Mouse (Mus musculus) hematopoietic stem cell, adult 5-6 weeks (primary cell): ENCODE results near the gene Ryk. TPM values are rescaled to one million over a fixed set of nuclear protein-coding genes. Genes with fewer than 3 reads are reported as not detected.
A peak's percentile ranks its signal among the peaks of the same experiment; 100 is the strongest.

Experiments
- ATAC-seq, 2 experiments: fragments of 125-278 bp in 1 of 2; replicated peaks in 1 of 2; 2 replicates each; pipeline ENCODE4 v1.8.0; 2016 to 2017; ENCODE audit warnings: inconsistent platforms in 2 of 2, mild to moderate bottlenecking in 2 of 2, moderate number of reproducible peaks in 2 of 2, low read depth in 1 of 2, moderate TSS enrichment in 1 of 2; ENCODE audit not compliant: low FRiP score in 2 of 2, poor library complexity in 2 of 2, severe bottlenecking in 2 of 2, insufficient read depth in 1 of 2, low TSS enrichment in 1 of 2
- total RNA-seq: library from RNA; stranded (forward); fragments of 172-1452, 232-1000 nt; gene quantifications from 2 replicates; pipeline ENCODE4 v1.2.3, GENCODE M21; 2017

The Ryk gene
- total RNA-seq, 1 experiment from 2014 or later = 7.3 TPM

DNA sequence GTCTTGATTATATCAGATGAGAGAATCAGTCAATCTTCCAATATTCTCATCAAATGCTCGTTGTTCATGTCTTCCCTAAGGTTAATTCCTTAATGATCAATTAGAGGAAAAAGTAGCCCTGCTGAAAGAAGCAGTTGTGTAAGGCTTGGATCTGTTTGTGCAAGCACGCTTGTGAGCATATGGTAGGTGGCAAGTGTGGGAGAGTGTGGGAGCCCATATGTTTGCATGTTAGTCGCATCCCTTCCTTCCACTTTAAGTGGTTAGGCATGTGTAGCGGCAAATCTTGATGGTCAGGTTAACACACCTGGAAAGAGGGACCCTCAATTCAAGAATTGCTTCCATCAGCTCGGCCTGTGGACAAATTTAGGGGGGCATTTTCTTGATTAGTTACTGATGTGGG, 11.6 kb downstream of the Ryk start:
- no peak for ATAC-seq

DNA sequence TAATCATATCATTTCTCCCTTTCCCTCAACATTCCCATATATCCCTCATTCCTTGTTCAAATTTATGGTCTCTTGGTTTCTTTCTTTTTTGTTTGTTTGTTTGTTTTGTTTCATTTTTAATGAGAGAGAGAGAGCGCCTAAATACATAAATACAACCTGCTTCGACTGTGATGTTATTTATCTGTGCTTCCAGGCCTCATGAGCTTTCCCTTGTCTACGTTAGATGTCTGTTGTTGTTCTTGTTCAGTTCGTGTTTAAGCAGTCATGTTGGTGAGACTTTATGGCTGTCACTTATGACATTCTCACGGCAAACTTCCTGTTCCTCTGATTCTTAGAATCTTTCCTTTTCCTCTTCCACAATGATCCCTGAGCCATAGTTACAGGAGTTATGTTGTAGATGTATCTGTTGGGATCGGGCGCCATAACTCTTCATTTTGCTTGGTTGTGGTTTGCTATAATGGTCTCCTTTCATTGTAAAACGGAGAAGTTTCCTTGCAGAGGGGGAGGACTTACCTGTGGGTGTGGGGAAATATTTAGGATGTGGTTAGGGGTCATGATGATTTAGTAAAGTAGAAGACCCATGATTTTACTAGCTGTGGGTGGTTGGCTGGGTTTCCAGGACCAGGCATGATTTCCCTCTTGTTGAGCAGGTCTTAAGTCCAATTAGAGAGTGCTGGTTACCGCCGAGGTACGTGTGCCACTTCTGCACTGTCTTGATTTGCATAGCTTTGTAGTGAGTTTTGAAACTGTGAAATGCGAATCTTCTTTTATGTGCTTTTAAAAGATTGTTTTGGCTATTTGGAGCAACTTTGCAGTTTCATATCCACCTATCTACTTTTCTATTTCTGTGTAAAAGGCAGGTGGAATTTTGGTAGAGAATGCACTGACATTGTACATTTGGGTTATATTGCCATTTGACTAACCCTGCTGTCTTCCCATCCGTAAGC, 17.6 kb downstream of the Ryk start:
- ATAC-seq = no peak

DNA sequence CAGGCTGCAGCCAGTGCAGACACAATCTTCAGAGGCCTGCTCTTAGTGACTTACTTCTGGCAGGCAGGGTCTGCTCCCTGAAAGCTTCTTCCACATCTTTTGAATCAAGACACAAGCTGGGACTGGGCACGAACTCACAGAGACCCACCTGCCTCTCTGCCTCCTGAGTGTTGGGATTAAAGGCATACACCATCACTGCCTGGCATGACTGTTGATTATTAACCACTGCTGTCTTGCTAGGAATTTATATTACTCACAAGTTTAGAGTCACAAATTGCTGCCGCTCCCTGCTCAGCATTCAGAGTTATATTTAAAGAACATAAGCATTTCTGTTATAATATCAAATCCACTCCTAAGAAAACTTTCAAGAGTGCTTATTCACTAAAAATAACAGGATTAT, 23.1 kb downstream of the Ryk start:
- ATAC-seq = no peak

DNA sequence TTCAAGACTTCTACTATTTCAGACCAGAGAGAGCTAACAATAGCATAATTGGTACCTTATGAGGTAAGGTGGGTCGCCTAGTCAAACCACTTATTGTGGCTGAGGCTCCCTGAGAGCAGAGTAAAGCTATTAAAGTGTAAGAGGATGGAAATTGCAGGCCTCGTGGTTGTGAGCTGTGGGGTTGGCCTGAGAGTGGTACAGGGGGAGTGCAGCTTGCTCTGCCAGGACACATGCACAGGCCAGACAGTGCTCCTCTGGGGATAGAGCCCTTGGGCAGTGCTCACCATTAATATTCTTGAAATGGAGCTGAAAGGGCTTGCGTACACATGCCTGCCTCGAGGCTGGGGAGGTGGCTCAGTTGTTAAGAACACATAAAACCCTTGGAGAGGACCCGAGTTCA, 23.6 kb downstream of the Ryk start:
- ATAC-seq = no peak

DNA sequence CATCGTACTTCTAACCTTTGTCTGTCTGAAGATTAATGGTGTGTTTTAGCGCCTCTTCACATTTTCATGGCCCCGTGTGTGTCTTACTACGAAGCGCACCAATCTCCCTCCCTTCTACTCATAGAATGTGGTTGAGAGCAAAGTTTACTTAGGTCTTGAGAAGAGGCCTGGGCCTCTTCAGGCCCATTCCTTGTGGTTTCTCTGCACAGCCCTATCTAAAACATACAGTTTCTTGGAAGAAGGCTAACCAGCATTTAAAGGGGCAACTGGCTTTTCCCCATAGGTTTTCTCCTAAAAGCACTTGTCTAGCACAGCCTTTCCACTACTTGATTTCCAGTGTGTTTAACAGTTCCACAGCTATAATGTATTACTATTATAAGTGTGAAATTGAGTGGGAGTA, 24.7 kb downstream of the Ryk start:
- ATAC-seq = no peak

DNA sequence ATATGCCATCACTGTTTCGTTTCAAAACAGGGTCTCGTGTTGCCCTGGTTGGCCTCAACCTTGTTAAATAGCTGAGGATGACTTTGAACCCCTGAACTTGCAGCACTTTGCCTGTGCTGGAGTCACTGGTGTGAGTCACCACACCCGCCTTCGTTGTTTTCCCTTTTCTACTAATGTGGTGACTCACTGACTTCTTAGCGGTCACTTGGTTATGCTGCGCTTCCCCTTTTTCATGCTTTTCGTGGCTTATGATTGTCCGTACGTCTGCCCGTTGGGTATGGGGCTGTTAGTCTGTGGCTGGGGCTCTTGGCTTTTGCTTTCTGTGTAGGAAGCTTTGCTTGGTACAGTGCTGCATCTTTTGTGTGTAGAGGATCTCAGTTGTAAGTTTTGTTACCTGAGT, 25.2 kb downstream of the Ryk start:
- peak; percentile 85 to 88 for ATAC-seq

DNA sequence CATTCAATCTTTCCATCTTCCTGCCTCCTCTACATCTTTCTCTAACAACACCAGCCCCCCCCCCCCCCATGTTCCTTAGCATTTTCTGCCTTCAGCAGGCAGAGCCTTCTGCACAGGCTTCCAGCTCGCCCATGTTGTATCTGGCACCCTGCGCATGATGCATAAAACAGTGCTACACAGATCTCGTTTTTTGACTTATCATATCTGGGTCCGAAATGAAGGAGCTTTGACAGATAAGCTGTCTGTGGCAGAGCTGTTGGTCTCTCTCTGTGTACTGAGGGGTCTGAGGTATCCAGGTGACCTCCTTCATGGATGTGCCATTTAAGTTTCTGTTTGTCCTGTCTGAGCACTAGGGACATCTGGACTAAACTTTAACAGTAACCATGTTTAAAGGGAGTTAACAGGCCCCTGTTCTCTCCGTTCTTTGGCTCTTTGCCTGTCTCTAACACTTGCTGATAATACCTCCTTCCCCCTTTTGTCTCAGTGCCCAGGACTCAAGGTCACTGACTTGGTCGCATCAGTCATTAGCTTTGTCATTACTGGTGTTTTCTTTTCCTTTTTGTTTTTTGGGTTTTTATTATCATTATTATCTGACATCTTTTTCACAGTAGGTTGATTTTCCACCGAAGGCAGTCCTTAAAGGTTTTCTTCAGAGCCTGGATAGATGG, 26.2 kb downstream of the Ryk start:
- no peak for ATAC-seq

DNA sequence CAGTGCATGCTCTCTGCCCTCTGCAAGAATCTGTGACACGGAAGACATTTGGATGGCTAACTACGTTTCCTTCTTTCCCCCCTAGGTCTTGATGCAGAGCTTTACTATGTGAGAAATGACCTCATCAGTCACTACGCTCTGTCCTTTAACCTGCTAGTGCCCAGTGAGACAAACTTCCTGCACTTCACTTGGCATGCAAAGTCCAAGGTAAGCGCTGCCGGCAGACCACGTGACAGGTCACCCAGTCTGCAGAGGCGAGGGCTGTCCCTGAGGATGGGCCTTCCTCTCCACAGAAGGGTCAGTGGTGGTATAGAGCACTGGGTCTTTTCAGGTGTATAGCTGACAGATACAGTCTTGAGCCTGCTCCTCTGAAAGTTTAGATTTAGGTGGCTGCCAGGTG, 27.1 kb downstream of the Ryk start:
- ATAC-seq = no peak

DNA sequence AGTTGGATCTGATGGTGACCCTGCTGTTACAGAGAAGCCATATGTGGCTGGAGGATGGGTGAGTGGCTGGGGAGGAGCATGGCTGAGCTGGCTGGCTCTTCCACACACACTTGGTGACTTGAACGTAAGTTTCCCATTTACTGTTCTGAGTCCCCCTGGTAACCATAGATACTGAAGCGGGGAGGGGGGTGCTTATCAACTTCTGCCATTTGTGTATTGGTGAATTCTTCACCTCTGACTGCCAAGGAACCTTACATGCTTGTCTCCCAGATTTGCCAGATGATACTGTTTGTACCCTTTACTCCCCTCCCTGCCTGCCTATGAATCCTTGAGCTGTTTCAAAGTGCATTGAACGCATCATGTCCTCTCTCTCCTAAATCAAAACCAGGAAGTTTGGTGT, 27.5 kb downstream of the Ryk start:
- no peak for ATAC-seq

DNA sequence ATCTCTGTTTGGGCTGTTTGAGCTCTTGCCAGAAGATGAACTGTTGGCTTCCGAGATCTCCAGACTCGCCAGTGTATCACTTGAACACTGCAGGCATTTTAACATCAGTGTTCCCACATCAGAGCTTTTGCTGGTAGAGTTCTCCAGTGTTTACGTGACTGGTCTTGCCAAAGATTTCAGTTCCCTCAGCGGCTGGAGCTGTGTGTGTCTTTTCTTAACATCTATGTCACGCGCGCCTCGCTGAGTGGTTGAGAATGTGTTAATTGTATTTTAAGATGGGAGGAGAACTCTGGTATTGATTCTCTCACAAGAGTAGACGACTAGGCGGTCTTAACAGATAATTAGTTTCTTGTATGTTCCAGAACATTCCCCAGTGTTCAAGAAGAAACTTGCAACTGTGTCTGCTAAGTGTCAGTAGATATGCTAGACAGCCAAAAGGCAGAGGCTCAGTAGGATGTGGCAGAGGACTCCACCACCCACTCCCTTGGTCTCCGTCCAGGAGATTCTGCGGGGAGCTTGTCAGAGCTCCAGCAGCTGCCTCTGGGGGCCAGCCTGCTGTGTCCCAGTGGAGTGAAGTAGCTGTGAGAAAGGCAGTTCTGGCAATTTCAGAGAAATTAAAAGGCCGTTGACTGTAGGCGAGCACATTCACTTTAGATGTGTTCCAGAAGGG, 29.3 kb downstream of the Ryk start:
- no peak for ATAC-seq

DNA sequence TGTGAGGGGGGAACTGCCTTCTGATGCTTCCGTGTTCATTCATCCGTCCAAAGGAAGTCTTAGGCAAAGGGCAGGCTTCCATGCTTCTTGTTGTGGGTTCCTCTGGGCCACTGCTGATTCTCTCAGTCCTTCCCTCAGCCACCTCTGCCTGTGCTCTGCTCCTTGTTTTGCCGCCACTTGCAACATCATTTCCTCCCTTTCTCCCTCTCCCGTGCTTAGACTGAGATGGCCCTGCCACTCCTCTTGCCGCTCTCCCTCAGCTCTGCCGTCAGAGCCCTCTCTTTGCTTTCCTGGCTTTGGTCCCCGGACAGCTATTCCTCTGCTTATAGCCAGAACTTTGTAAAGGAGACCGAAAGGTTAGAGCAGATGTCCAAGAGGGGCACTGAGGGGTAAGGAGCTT, 30.2 kb downstream of the Ryk start:
- ATAC-seq = no peak

DNA sequence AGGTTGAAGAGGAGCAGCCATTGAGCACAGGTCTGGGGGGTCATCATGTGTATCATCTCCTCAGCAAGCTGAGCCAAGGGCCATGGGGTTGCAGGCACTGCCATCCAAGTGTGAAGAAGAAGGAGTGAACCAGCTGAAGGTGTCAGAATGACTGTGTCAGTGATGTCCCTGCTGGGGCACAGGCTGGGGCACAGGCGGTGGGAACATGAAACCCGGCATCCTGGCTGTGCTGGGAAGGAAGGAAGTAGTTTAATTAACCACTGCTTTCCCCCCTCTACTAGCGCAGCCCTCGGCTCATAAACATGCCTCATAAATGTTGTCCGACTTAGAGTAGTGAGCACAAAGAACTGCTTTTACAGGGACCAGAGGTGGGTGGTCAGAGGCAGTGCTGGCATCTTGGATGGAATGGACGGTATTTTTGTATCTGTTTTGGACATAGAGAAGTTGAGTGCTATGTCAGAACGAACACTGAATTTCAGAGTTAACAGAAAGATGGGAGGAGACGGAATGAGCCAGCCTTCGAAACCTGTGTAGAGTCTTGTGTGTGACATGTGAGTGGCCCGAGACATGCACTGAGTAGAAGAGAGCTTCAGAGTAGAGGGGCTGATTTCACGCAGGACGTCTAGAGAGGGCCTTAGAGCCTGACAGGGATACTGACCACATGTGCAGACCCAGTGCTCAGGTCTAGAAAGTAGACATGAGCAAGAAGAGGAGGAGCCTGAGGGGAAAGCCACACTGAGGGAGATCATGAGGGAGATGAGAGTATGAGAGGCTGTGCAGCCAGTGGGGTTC, 31.4 kb downstream of the Ryk start:
- ATAC-seq = peak in 1 of 2 experiments; percentile 45; a peak in 2 of 4 replicates

DNA sequence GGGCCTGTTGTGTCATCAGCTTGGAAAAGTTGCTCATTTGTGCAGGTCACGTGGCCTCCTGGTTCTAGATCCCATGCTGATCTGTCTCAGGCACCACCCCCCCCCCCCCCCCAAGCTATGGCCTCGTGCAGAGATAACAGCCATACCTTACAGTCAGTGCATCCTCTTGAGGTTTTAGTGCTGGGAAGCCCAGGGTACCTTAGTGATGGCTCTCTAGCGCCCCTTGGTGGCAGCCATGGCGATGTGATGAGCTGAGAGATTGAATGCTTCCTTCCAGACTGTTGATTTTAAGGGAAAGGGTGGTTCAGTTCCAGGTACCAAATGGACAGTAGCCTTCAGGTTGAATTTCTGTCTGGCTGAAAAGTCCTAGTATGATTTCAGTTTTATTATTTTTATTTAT, 32.2 kb downstream of the Ryk start:
- peak; percentile 65 to 74 for ATAC-seq

DNA sequence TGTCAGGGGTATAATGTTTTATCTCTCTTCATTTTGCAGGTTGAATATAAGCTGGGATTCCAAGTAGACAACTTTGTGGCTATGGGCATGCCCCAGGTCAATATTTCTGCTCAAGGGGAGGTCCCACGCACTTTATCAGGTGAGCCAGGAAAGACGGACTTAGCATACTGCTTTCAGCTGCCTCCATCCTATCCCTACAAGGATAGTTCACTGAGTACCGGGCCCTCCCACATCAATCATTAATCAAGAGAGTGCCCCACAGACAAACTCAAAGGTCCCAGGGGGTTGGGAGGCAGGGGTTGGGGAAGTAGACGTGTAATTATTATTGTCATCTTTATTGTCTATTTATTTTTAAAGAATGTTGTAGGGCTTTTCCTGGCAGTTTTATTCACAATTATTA, 32.8 kb downstream of the Ryk start:
- no peak for ATAC-seq

DNA sequence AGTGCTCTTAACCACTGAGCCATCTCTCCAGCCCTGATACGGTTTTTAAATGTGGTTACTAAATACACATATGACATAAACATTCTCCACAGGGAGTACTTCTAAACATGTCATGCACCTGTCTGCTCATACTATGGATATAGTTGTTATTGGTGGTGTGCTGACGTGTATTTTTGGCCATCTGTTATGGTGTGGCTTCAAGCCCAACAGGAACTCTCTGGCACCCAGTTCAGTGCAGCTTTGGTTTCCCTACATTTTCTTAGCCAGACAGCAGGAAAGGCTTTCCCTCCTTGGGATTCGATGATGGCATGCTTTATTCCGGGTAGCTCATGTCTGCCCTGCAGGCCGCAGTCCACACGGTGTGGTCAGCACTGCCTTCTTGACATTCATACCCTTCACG, 33.7 kb downstream of the Ryk start:
- ATAC-seq = no peak

DNA sequence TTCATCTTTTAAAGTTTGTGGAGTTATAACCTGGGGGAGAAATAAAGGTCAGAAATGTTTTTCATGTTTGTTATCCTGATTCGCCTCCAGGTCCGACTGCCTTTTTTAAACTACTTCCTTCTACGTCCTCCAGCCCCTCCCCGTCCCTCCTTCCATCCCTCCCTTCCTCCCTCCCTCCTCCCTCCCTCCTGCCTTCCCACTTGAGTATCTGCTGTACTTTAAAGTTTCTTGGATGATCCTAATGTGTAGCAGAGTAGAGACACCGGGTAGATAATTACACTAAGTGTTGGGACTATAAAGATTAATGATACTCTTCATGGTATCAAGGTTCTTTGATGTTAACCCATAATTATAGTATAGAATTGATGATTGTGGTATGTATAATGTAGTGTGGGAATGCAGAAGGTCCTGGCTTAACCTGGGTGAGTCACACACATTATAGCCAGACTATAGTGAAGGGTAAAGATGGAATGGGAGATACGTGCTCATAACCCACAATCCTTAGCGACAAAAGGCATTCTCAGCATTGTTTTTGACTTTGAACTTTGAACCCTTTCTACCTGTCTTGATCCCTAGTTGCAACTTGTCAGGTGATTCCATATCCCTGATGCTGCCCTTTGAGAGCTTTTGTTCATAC, 41.5 kb downstream of the Ryk start:
- ATAC-seq = no peak

DNA sequence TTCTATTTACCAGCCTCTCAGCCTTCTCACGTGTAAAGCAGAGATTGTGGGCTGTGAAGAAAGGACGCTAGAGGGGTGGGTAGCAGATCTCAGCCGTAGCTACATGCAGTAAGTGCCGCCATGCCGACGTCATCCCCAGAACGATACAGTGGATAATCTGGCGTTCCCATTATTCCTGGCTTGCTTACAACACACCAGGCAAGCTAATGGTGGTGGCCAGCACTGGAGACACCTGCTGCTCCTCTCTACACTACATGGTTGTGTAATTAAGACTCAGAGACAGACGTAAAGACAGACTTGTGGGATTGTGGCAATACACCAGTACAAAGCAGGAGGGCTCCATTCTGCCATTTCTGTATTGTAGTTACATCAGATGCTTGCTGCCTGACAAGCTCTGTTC, 43.2 kb downstream of the Ryk start:
- ATAC-seq = no peak
